Mouse (Mus musculus): Measurements from ENCODE around the gene Cox6b2. TPM values are rescaled to one million over a fixed set of nuclear protein-coding genes. Genes with fewer than 3 reads are reported as not detected.
A peak's percentile ranks its signal among the peaks of the same experiment; 100 is the strongest.
"Not testable (repeated sequence)": the region's sequence is repeated elsewhere in the genome, so short reads cannot be mapped to it uniquely, and the experiment has no call there.

Cox6b2 gene
- total RNA-seq (2015) = 29.5 and 32.4 TPM in 2 replicates
- 20.5 and 24.8 TPM in 2 replicates for total RNA-seq (2017)

GRCm38 (mm10) chr7:4752821-4753570, at the start of gene Cox6b2:
Gene Cox6b2, minus strand, starts transcription at chr7:4753094.
- ATAC-seq (ENCODE audit: poor library complexity, severe bottlenecking) = peak; percentile 79

GRCm38 (mm10) chr7:4802247-4802646, 49.4 kb upstream of the Cox6b2 start:
- no peak for ATAC-seq (ENCODE audit: poor library complexity, severe bottlenecking)

- ATAC-seq (ENCODE audit: poor library complexity, severe bottlenecking) = no peak
These were observed 43.0 kb upstream of the Cox6b2 start for GRCm38 (mm10) chr7:4795767-4796433.

GRCm38 (mm10) chr7:4794631-4795168, 41.8 kb upstream of the Cox6b2 start:
- no peak for ATAC-seq (ENCODE audit: poor library complexity, severe bottlenecking)

- ATAC-seq (ENCODE audit: poor library complexity, severe bottlenecking) = no peak
These were observed 40.8 kb upstream of the Cox6b2 start for GRCm38 (mm10) chr7:4793674-4794073.

GRCm38 (mm10) chr7:4793248-4793647, 40.4 kb upstream of the Cox6b2 start:
- not testable (repeated sequence) for ATAC-seq (ENCODE audit: poor library complexity, severe bottlenecking)

- peak; percentile 89 for ATAC-seq (ENCODE audit: poor library complexity, severe bottlenecking)
These were observed 39.7 kb upstream of the Cox6b2 start, which contains the start of gene Rpl28 for GRCm38 (mm10) chr7:4792278-4793212. Gene Rpl28, plus strand, starts transcription at chr7:4792874.

- ATAC-seq (ENCODE audit: poor library complexity, severe bottlenecking) = peak; percentile 19
These were observed 36.6 kb upstream of the Cox6b2 start, which contains the start of gene Tmem238 for GRCm38 (mm10) chr7:4789436-4789935. Gene Tmem238, minus strand, starts transcription at chr7:4789656.

GRCm38 (mm10) chr7:4788499-4789435, 35.9 kb upstream of the Cox6b2 start:
- ATAC-seq (ENCODE audit: poor library complexity, severe bottlenecking) = peak; percentile 17

- ATAC-seq (ENCODE audit: poor library complexity, severe bottlenecking) = 0 out of 2 replicates have a peak, but pooled peaks have one; percentile 8
These were observed 30.9 kb upstream of the Cox6b2 start for GRCm38 (mm10) chr7:4783667-4784268.

GRCm38 (mm10) chr7:4782759-4783158, 29.9 kb upstream of the Cox6b2 start, which contains the start of the genes Il11 and Tmem190:
Gene Il11, minus strand, starts transcription at chr7:4782859.
Gene Tmem190, plus strand, starts transcription at chr7:4782937.
- ATAC-seq (ENCODE audit: poor library complexity, severe bottlenecking) = no peak

- peak; percentile 83 for ATAC-seq (ENCODE audit: poor library complexity, severe bottlenecking)
These were observed 29.2 kb upstream of the Cox6b2 start for GRCm38 (mm10) chr7:4782130-4782529.

GRCm38 (mm10) chr7:4779921-4780320, 27.0 kb upstream of the Cox6b2 start:
- ATAC-seq (ENCODE audit: poor library complexity, severe bottlenecking) = no peak

GRCm38 (mm10) chr7:4777851-4778637, 25.1 kb upstream of the Cox6b2 start:
- no peak for ATAC-seq (ENCODE audit: poor library complexity, severe bottlenecking)

- ATAC-seq (ENCODE audit: poor library complexity, severe bottlenecking) = no peak
These were observed 24.3 kb upstream of the Cox6b2 start for GRCm38 (mm10) chr7:4776861-4777830.

GRCm38 (mm10) chr7:4776131-4776530, 23.2 kb upstream of the Cox6b2 start:
- ATAC-seq (ENCODE audit: poor library complexity, severe bottlenecking) = no peak

- no peak for ATAC-seq (ENCODE audit: poor library complexity, severe bottlenecking)
These were observed 18.3 kb upstream of the Cox6b2 start, which contains the start of gene Fam71e2 for GRCm38 (mm10) chr7:4771202-4771601. Gene Fam71e2, minus strand, starts transcription at chr7:4771302.

Data from megakaryocyte, adult 5-6 weeks (primary cell).